Comparison of ENCODE assay signal across 18 mouse cellular contexts in the genomic region with DNA sequence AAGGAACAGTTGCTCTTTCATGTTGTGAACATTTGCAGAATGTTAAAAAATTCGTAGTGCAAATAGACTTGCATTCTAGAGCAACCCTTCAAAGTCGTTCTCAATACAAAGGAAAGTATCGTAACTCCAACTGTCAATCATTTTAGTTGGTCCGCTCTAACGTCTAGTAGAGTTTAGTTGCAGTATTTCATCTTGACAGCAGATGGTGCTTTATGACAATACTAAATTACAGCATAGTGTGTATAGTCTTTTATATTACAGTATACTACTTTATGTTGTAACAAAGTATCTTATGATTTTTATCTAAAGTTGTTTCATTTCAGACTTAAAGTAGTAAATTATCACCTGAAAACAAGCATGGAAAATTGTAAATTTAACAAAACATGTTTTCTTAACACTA.
DNase-seq lines count a peak whose midpoint lies in the region; ATAC-seq and TF ChIP-seq lines count a peak whose summit lies in the region.
"Had no signal": no experiment of that assay in that cellular context is flagged by ENCODE, and none has a peak within 500 bp of the region (broad histone marks: within the 10 kb centered on the region; RNA-seq: fewer than 3 reads in every experiment).

No protein-coding gene starts in this region.

- no peak overlapping the region for H3K27ac ChIP-seq in intestine, postnatal 0 days (ENCODE audit: low read depth, low read length)
- H3K27ac ChIP-seq in intestine, embryonic 15.5 days: no peak overlapping the region
- H3K27ac ChIP-seq in midbrain, embryonic 14.5 days (replicated peaks; ENCODE audit: low read depth, low read length): no peak overlapping the region
- H3K27ac ChIP-seq in midbrain, embryonic 13.5 days: no peak overlapping the region
- no peak overlapping the region for H3K27ac ChIP-seq in stomach, postnatal 0 days (replicated peaks)
- H3K27ac ChIP-seq: heart, embryonic 15.5 days; hindbrain, embryonic 14.5 days; limb, embryonic 13.5 days had no signal

- ATAC-seq in intestine, postnatal 0 days: no peak
- no peak for ATAC-seq in intestine, embryonic 15.5 days
- ATAC-seq in midbrain, embryonic 14.5 days (ENCODE audit: low FRiP score, low TSS enrichment): no peak
- ATAC-seq in midbrain, embryonic 13.5 days: no peak
- no peak for ATAC-seq in stomach, postnatal 0 days (ENCODE audit: low FRiP score, low TSS enrichment)
- ATAC-seq: forebrain, embryonic 16.5 days had no signal

- peak; percentile 15 for DNase-seq in midbrain, embryonic 14.5 days
- peak; percentile 26 for DNase-seq in MEL-GATA-1-ER (ENCODE audit: extremely low read depth, low read depth)
- no peak for DNase-seq in stomach, postnatal 0 days (ENCODE audit: low spot score)
- no peak for DNase-seq in cerebellum, adult 11 months
- DNase-seq: cerebellum, adult 9-11 months; gastrocnemius, postnatal 36 days; kidney, postnatal 10 days; layer of hippocampus, postnatal 36 days; right cerebral cortex, postnatal 4 days; thymus, postnatal 25 days had no signal

- H3K9me3 ChIP-seq in intestine, postnatal 0 days (ENCODE audit: control insufficient read depth): no peaks in the 10 kb centered on the region
- no peaks in the 10 kb centered on the region for H3K9me3 ChIP-seq in intestine, embryonic 15.5 days
- H3K9me3 ChIP-seq in midbrain, embryonic 14.5 days (ENCODE audit: control insufficient read depth, low read length): no peaks in the 10 kb centered on the region
- no peaks in the 10 kb centered on the region; the same call in 1 of the 2 replicates for H3K9me3 ChIP-seq in midbrain, embryonic 13.5 days
- no peaks in the 10 kb centered on the region for H3K9me3 ChIP-seq in stomach, postnatal 0 days (ENCODE audit: control insufficient read depth, low read length)
- H3K9me3 ChIP-seq: G1E; heart, embryonic 15.5 days; limb, embryonic 13.5 days had no signal

- TF ChIP-seq CTCF in intestine, postnatal 0 days (IDR thresholded peaks at IDR 0.05; ENCODE audit: low read depth): peak; percentile 31
- peak; percentile 39 for TF ChIP-seq CTCF in stomach, postnatal 0 days (IDR thresholded peaks at IDR 0.05; ENCODE audit: low read depth)

- WGBS in intestine, postnatal 0 days: 85% methylated on average over 5 of the region's 5 CpGs
- 85% methylated on average over 5 of the region's 5 CpGs for WGBS in intestine, embryonic 15.5 days
- 89% methylated on average over 5 of the region's 5 CpGs for WGBS in midbrain, embryonic 14.5 days
- 84% methylated on average over 5 of the region's 5 CpGs for WGBS in midbrain, embryonic 13.5 days
- 77% methylated on average over 5 of the region's 5 CpGs for WGBS in stomach, postnatal 0 days

- H3K9ac ChIP-seq in intestine, postnatal 0 days (ENCODE audit: low read depth, low read length): no peak overlapping the region
- H3K9ac ChIP-seq in intestine, embryonic 15.5 days: no peak overlapping the region
- H3K9ac ChIP-seq in midbrain, embryonic 14.5 days (replicated peaks; ENCODE audit: low read length): no peak overlapping the region
- H3K9ac ChIP-seq in midbrain, embryonic 13.5 days (replicated peaks): no peak overlapping the region
- H3K9ac ChIP-seq in stomach, postnatal 0 days (ENCODE audit: low read length): no peak overlapping the region
- H3K9ac ChIP-seq: heart, embryonic 15.5 days; hindbrain, embryonic 14.5 days; limb, embryonic 13.5 days had no signal

- H3K27me3 ChIP-seq in intestine, postnatal 0 days (replicated peaks; ENCODE audit: control insufficient read depth, insufficient read depth, low read length): no peaks in the 10 kb centered on the region
- no peaks in the 10 kb centered on the region for H3K27me3 ChIP-seq in intestine, embryonic 15.5 days (replicated peaks)
- no peaks in the 10 kb centered on the region for H3K27me3 ChIP-seq in midbrain, embryonic 14.5 days (ENCODE audit: control insufficient read depth, insufficient read depth, low read length)
- H3K27me3 ChIP-seq in midbrain, embryonic 13.5 days: no peaks in the 10 kb centered on the region
- H3K27me3 ChIP-seq in stomach, postnatal 0 days (ENCODE audit: control insufficient read depth, insufficient read depth, low read length): no peaks in the 10 kb centered on the region
- H3K27me3 ChIP-seq: heart, embryonic 15.5 days; limb, embryonic 13.5 days had no signal

- no peak overlapping the region for H3K4me3 ChIP-seq in intestine, postnatal 0 days (ENCODE audit: low read depth, low read length)
- H3K4me3 ChIP-seq in intestine, embryonic 15.5 days (replicated peaks): no peak overlapping the region
- no peak overlapping the region for H3K4me3 ChIP-seq in midbrain, embryonic 14.5 days (replicated peaks; ENCODE audit: low read depth, low read length)
- no peak overlapping the region for H3K4me3 ChIP-seq in midbrain, embryonic 13.5 days (replicated peaks)
- no peak overlapping the region for H3K4me3 ChIP-seq in stomach, postnatal 0 days (ENCODE audit: low read depth, low read length)
- H3K4me3 ChIP-seq: heart, embryonic 15.5 days; limb, embryonic 13.5 days had no signal

- H3K4me1 ChIP-seq in intestine, postnatal 0 days (replicated peaks; ENCODE audit: control insufficient read depth, insufficient read depth, low read length): no peaks in the 10 kb centered on the region
- no peaks in the 10 kb centered on the region for H3K4me1 ChIP-seq in intestine, embryonic 15.5 days (replicated peaks)
- no peaks in the 10 kb centered on the region for H3K4me1 ChIP-seq in midbrain, embryonic 14.5 days (ENCODE audit: control insufficient read depth, insufficient read depth, low read length)
- H3K4me1 ChIP-seq in midbrain, embryonic 13.5 days (replicated peaks): peaks cover 4% of the 10 kb centered on the region
- H3K4me1 ChIP-seq in stomach, postnatal 0 days (replicated peaks; ENCODE audit: control insufficient read depth, insufficient read depth): no peaks in the 10 kb centered on the region
- H3K4me1 ChIP-seq: heart, embryonic 15.5 days had no signal

- TF ChIP-seq EP300 in stomach, postnatal 0 days (optimal IDR thresholded peaks at IDR 0.05): no peak

- no peaks in the 10 kb centered on the region for H3K36me3 ChIP-seq in intestine, postnatal 0 days (ENCODE audit: control insufficient read depth, insufficient read depth)
- no peaks in the 10 kb centered on the region for H3K36me3 ChIP-seq in intestine, embryonic 15.5 days
- no peaks in the 10 kb centered on the region for H3K36me3 ChIP-seq in midbrain, embryonic 14.5 days (ENCODE audit: control insufficient read depth, insufficient read depth, low read length)
- H3K36me3 ChIP-seq in midbrain, embryonic 13.5 days: no peaks in the 10 kb centered on the region
- no peaks in the 10 kb centered on the region for H3K36me3 ChIP-seq in stomach, postnatal 0 days (ENCODE audit: control insufficient read depth, insufficient read depth, low read length)
- H3K36me3 ChIP-seq: G1E; heart, embryonic 15.5 days had no signal

- no peak overlapping the region for H3K4me2 ChIP-seq in intestine, postnatal 0 days (replicated peaks; ENCODE audit: low read depth)
- H3K4me2 ChIP-seq in intestine, embryonic 15.5 days (replicated peaks): no peak overlapping the region
- H3K4me2 ChIP-seq in midbrain, embryonic 14.5 days (ENCODE audit: low read length): no peak overlapping the region
- no peak overlapping the region for H3K4me2 ChIP-seq in midbrain, embryonic 13.5 days (replicated peaks)
- no peak overlapping the region for H3K4me2 ChIP-seq in stomach, postnatal 0 days (replicated peaks; ENCODE audit: low read depth)
- H3K4me2 ChIP-seq: heart, embryonic 15.5 days; hindbrain, embryonic 14.5 days; limb, embryonic 13.5 days had no signal

Comparison
In these comparisons a context has a peak if more than half of its experiments do, and no peak if none do; other contexts are left out.
1. DNase-seq: peak in midbrain, embryonic 14.5 days (single experiment) and MEL-GATA-1-ER (single experiment); none in stomach, postnatal 0 days (single experiment) and cerebellum, adult 11 months (single experiment).